Mouse (Mus musculus): ENCODE measurements around the gene Scfd1.

Scfd1 gene

DNA sequence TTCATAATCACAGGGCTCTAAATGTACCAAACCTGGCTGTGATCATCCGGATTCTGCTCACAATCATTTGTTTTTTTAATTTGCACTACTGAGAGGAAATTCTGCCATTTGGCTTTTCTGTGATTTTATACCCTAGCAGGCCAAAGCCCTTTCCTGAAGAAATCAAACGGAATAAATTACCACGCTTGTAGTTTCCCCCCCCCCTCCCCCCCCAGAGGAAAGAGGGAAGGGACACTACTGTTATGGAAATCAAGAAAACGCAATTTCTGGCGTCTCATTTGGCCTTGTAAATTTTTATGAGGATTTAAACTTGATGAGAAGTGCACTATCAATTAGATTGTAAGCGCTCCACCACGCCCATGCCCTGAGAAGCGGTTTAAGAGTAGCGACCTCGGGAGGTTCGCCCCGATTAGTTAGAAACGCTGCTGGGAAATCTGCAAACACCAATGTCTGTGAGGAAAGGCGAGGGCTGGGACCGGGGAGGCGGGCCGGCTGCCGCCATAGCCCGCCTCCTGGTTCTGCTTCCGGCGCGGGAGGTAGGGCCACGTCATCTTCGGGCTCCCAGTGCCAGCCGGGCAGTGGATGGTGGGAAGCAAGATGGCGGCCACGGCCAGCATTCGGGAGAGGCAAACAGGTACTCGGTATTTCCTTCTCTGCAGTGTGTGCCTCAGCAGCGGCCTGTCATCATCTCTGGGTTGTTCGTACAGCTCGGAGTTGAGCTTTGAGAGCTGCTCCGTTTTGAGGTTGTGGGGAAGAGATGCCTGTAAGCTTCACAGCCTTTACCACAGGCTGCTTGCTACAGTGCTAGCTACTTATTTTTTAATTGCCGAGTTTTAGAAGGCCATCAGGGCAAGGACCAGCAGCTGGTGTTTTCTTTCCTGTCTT is at the start of gene Scfd1:
Gene Scfd1, plus strand, starts transcription at position 508 of the 885 bp plus-strand sequence.
- DNase-seq (ENCODE audit: low spot score) = peak; percentile 87

- DNase-seq (ENCODE audit: low spot score) = no peak
These were observed 40.3 kb upstream of the Scfd1 start for GRCm38 (mm10) chr12:51337014-51337413.

DNA sequence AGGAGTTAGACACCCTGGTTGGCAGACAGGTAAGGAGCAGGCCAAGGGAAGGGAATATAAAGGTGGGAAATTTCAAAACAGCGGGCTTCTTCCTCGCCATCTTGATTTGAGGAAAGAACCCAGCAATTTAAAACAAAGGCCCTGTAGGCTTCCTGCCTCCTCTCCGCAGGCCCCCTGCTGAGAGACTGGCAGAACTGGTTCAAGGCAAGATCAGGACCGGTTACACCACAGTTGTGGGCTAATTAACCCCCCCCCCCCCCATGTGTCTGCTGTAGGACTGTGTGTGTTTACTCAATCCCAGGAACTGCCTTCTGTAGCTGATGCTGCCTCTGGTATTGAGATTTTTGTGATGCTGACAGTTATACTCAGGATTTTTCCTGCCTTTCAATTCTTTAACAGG is 31.2 kb upstream of the Scfd1 start:
- peak; percentile 11 for DNase-seq (ENCODE audit: low spot score)

DNA sequence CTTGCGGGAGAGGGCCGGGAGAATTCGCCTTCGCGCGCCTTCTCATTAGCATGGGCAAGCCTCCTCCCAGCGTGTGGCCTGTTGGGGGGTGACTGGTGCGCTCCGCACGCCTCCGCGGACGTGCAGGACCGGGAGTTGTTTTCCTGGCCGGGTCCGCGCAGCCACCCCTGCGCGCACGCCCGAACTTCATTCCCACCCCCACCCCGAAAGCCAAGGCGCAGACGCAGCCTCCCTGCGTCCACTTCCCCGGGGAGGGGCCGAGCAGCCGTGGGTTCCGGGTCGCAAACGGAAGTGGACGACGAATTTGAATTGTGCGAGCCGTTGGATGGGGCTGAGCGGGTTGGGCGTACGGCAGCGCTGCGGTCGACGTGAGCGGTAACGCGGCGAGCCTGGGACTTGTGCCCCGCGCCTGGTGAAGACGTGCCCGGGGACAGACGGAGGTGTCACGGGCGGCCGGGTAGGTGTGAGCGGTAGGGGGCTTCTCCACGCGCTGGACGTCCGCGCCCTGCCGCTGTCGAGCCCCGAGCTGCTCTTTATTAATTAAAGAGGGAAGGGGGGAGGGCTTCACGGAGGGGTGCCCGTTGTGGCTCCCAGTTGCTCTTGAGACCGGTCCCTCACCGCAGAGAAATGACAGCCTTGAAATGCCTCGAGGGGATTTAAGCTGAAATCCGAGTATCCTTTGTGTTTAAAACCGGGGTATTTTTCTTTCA is 29.2 kb upstream of the Scfd1 start, which contains the start of gene G2e3:
Gene G2e3, plus strand, starts transcription at position 74 of the 710 bp plus-strand sequence.
- DNase-seq (ENCODE audit: low spot score) = peak; percentile 76

DNA sequence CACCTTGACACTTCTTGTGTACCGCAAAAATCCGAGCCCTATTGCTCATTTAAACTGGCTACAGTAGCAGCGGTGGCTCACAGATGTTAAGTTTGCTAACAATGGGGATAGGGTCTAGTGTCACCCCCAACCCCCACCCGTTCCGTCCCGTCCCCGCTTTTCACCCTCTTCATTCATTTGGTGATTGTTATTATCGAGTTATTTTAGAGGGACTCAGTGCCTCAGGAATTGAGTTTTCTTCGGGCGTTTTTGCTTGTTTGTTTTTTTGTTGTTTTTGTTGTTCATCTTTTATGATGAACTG is 28.7 kb upstream of the Scfd1 start:
- no peak for DNase-seq (ENCODE audit: low spot score)

GRCm38 (mm10) chr12:51355296-51355695 is 22.0 kb upstream of the Scfd1 start:
- DNase-seq (ENCODE audit: low spot score) = no peak

DNA sequence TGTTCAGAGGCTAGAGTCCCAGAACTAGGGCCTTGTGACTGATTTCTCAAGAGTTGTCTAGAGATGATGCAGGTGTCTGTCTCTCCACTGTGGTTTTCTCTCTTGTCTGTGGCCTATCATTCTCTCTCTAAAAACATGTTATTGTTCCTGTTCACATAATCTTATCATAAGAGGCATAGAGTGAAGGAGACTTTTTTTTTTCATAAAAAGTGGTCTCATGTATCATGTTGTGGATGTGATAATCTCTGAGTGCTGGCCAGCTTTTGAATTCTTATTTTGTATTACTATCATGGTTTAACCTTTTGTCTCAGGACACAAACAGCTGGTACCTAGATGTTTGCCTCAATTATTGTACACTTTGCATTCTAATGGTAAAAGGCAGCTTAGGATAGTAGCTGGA is 16.0 kb upstream of the Scfd1 start:
- no peak for DNase-seq (ENCODE audit: low spot score)

DNA sequence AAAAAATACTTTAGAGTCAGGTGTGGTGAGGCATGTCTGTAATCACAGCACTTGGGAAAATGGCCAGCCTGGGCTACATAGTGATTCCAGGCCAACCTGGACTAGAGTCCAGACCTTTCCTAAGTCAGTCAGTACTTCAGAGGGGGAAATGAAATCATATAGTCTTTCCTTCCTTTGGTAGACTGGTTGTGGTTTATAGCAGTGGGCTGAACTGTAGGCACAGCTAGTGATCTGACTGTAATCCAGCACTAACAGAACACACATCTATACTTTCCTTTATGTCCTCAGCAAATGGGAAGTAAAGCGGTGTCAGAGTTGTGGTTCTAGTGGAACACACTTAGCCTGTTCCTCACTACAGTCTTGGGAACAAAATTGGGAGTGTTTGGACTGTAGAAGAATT is 14.4 kb upstream of the Scfd1 start:
- no peak for DNase-seq (ENCODE audit: low spot score)

DNA sequence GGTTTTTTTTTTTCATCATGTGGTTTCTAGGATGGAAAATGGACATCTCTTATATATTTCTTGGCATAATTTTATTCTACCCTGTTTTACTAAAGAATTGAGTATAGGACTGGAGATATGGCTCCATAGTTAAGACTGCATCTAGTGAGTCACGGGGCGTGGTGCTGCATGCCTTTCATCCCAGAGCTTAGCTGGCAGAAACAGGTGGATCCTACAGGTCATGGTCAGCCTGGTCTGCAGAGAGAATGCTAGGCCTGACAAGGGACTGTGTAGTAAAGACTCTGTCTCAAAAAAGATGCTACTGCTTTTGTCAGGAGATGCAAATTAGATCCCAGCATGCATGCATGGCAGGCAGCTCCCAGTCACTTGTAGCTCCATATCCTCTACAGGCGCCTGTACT is 8.8 kb upstream of the Scfd1 start:
- DNase-seq (ENCODE audit: low spot score) = no peak

GRCm38 (mm10) chr12:51377888-51378190 is 529 bp downstream of the Scfd1 start:
- no peak for DNase-seq (ENCODE audit: low spot score)

DNA sequence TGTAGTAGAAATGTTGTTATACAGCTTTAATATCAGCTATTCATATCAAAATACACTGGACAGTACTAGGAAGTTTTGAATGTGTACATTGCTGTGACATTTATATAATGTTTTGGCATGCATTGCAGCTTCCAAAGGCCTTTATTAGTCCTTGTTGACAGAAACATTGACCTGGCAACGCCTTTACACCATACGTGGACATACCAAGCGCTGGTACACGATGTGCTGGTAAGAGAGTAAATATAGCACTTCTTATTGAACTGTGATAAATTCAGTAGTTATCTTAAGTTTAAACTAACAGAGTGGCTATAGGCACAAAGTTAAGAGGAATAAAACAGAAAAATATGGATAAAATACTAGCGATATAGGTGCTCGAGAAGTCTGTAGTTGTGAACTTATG is 22.6 kb downstream of the Scfd1 start:
- no peak for DNase-seq (ENCODE audit: low spot score)

DNA sequence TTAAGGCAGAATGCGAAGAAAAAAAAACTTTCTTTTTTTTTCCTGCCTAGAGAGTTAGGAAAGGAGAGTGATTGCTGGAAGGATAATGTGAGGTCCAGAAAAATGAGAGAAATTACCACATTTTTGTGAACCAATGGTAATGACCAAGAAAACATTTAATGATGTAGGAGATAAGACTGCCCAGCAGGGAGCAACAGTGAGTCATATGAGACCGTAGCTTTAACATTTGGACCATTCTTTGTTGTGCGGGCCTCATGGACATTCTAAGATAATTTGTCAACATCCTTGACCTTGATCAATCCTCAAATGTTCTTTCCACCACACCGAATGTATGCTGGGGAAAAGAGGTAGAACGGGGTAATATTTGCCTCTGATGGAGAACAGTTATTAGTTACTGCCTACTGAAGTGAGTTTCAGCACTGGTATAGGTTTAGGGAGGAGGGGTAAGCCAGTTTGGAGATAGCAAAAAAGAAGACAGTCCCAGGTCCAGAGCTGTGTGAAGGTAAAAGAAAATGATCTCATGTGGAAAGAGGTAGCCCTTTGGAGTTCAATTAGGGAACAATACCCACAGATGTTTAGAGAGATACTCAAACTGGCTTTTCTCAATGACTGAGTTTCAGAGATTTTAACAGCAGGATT is 24.9 kb downstream of the Scfd1 start:
- DNase-seq (ENCODE audit: low spot score) = peak; percentile 11

GRCm38 (mm10) chr12:51403987-51404586 is 26.8 kb downstream of the Scfd1 start:
- no peak for DNase-seq (ENCODE audit: low spot score)

DNA sequence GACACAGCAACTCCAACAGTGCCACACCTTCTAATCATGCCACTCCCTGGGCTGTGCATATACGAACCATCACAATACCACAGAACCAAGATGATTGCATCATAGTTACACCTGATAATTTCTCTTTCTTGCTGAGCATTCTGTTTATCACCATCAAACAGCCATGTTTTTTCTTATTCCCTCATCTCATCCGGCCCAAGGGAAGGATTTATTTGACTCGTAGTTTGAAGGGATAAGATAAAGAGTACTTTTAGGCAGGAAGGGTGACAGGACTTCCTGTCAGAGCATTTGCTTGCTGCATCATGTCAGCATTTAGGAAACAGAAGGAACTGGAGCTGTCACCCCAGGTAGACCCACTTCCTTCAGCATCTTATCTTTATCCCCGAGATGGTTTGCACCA is 34.1 kb downstream of the Scfd1 start:
- DNase-seq (ENCODE audit: low spot score) = no peak

GRCm38 (mm10) chr12:51437541-51437940 is 60.2 kb downstream of the Scfd1 start:
- no peak for DNase-seq (ENCODE audit: low spot score)

- DNase-seq (ENCODE audit: low spot score) = no peak
These were observed 61.0 kb downstream of the Scfd1 start for GRCm38 (mm10) chr12:51438311-51438710.

- no peak for DNase-seq (ENCODE audit: low spot score)
These were observed 72.0 kb downstream of the Scfd1 start for GRCm38 (mm10) chr12:51449303-51449702.

- DNase-seq (ENCODE audit: low spot score) = no peak
These were observed 93.6 kb downstream of the Scfd1 start for GRCm38 (mm10) chr12:51470881-51471280.

DNA sequence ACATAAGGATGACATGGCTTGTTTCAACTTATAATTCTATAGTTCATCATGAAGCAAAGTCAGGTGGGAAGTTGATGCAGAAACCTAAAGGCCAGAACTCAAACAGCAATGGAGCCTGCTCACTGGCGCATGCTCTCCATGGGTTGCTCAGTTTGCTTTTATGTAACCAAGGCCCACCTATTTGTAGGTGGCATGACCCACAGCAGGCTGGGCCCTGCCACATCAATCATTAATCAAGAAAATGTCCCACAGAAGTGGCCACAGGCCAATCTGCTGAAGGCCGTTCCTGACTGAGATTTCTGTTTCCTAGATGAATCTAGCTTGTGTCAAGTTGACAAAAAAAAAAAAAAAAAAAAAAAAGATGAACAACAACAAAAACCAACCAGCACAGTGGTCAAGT is 103.9 kb downstream of the Scfd1 start:
- no peak for DNase-seq (ENCODE audit: low spot score)

GRCm38 (mm10) chr12:51492040-51492439 is 114.7 kb downstream of the Scfd1 start:
- no peak for DNase-seq (ENCODE audit: low spot score)

- DNase-seq (ENCODE audit: low spot score) = no peak
These were observed 116.2 kb downstream of the Scfd1 start for GRCm38 (mm10) chr12:51493476-51493875.

DNA sequence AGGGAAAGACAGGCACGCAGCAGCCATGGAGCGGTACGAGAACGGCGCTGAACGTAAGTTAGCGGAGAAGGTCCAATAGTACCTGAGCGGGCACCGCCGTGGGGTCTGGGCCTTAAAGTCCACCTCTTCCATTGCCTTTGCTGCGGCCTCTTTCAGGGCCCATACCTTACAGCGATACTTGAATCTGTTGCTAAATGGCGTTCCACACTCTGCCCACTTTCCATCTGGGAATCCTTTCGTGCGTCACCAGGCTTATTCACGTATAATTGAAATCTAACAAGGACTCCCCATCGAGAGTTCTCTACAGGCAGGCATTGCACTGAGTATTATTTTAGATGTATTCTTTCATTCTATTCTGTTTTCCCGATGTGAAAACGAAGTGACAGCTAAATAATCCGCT is 117.3 kb downstream of the Scfd1 start:
- DNase-seq (ENCODE audit: low spot score) = no peak

Data from ovary, postnatal 14 days (tissue).